Mouse (Mus musculus) intestine, postnatal 0 days (tissue): ENCODE measurements at regions not wholly inside any gene's neighbourhood (a gene's known extent, or its start where the extent isn't known, plus 50 kb on each side); places are given as distances from the start of the nearest gene placed in this dataset.

Source experiments
- ATAC-seq: fragments of 200-750 bp; cut with Nextera tagmentation; 2 replicates; pipeline ENCODE4 v1.8.0; 2017; ENCODE audit warnings: mild to moderate bottlenecking, moderate TSS enrichment, moderate library complexity
- H3K27ac ChIP-seq: fragments of 300-500 bp; sonication (generic); 2 replicates; pipeline ENCODE4 v1.5.1; 2014; ENCODE audit warnings: mild to moderate bottlenecking, low read depth, low read length, moderate library complexity
- H3K27me3 ChIP-seq: fragments of 300-500 bp; sonication (generic); replicated peaks from 2 replicates; pipeline ENCODE4 v1.6.1; 2014; ENCODE audit warnings: low read length, mixed read lengths; ENCODE audit not compliant: control insufficient read depth, insufficient read depth
- H3K36me3 ChIP-seq: fragments of 300-500 bp; sonication (generic); 2 replicates; pipeline ENCODE4 v1.6.1; 2014; ENCODE audit warnings: mild to moderate bottlenecking, moderate library complexity; ENCODE audit not compliant: control insufficient read depth, insufficient read depth
- H3K4me1 ChIP-seq: fragments of 300-500 bp; sonication (generic); replicated peaks from 2 replicates; pipeline ENCODE4 v1.6.1; 2014; ENCODE audit warnings: antibody characterized with exemption, low read length, mixed read lengths; ENCODE audit not compliant: control insufficient read depth, insufficient read depth
- H3K4me2 ChIP-seq: fragments of 300-500 bp; sonication (generic); replicated peaks from 2 replicates; pipeline ENCODE4 v1.6.1; 2014; ENCODE audit warnings: low read depth, mild to moderate bottlenecking, moderate library complexity
- H3K4me3 ChIP-seq: fragments of 300-500 bp; sonication (generic); 2 replicates; pipeline ENCODE4 v1.5.1; 2014; ENCODE audit warnings: low read depth, low read length
- H3K9ac ChIP-seq: fragments of 300-500 bp; sonication (generic); 2 replicates; pipeline ENCODE4 v1.6.1; 2014; ENCODE audit warnings: mild to moderate bottlenecking, low read depth, low read length
- H3K9me3 ChIP-seq: fragments of 300-500 bp; sonication (generic); 2 replicates; pipeline ENCODE4 v1.6.1; 2016; ENCODE audit warnings: mixed run types; ENCODE audit not compliant: control insufficient read depth
- CTCF ChIP-seq: sonication (generic); IDR thresholded peaks from 2 replicates; pipeline ENCODE4 v1.5.1; 2016; ENCODE audit warnings: low read depth, mild to moderate bottlenecking, control low read depth, antibody characterized with exemption, moderate library complexity
- WGBS: fragments of 180-500 bp; shearing (Covaris S2); extraction: QIAGEN DNeasy Blood & Tissue Kit; methylation state at CpG from one replicate; pipeline ENCODE4 v1.1.7; 2014; 5-methylcytosine and 5-hydroxymethylcytosine counted together

- Histone ChIP-seq H3K4me1 (no peaks in the 10 kb centered on the region; the same call in 1 of the 2 replicates), H3K4me3 (no peak overlapping the region), H3K4me2 (no peak overlapping the region), H3K27me3 (no peaks in the 10 kb centered on the region), H3K9me3 (no peaks in the 10 kb centered on the region), H3K36me3 (no peaks in the 10 kb centered on the region), H3K27ac (no peak overlapping the region), H3K9ac (no peak overlapping the region)
- 57% methylated on average over 5 of the region's 5 CpGs for WGBS
- no peak for TF ChIP-seq CTCF
- no peak for ATAC-seq
Measured at GRCm38 (mm10) chr2:73041475-73041874, 55.0 kb upstream of the Gm11084 start.

GRCm38 (mm10) chr2:73040031-73040430 lies 53.5 kb upstream of the Gm11084 start:
- WGBS: 83% methylated on average over 3 of the region's 3 CpGs
- H3K27ac ChIP-seq: no peak overlapping the region
- no peaks in the 10 kb centered on the region for H3K4me1 ChIP-seq
- no peak for TF ChIP-seq CTCF
- H3K9me3 ChIP-seq: no peaks in the 10 kb centered on the region
- no peak for ATAC-seq
- H3K36me3 ChIP-seq: no peaks in the 10 kb centered on the region
- H3K27me3 ChIP-seq: no peaks in the 10 kb centered on the region
- H3K4me3 ChIP-seq: no peak overlapping the region
- H3K4me2 ChIP-seq: no peak overlapping the region
- H3K9ac ChIP-seq: no peak overlapping the region

GRCm38 (mm10) chr2:73039300-73039699 lies 52.8 kb upstream of the Gm11084 start:
- 67% methylated on average over 2 of the region's 2 CpGs for WGBS
- H3K27ac ChIP-seq: no peak overlapping the region
- H3K4me1 ChIP-seq: no peaks in the 10 kb centered on the region
- H3K27me3 ChIP-seq: no peaks in the 10 kb centered on the region
- no peak overlapping the region for H3K4me2 ChIP-seq
- no peak for ATAC-seq
- no peak for TF ChIP-seq CTCF
- H3K9ac ChIP-seq: no peak overlapping the region
- no peak overlapping the region for H3K4me3 ChIP-seq
- H3K9me3 ChIP-seq: no peaks in the 10 kb centered on the region
- no peaks in the 10 kb centered on the region for H3K36me3 ChIP-seq

- WGBS: 17% methylated on average over 16 of the region's 16 CpGs
- H3K27me3 ChIP-seq: no peaks in the 10 kb centered on the region
- no peak overlapping the region for H3K4me3 ChIP-seq
- H3K27ac ChIP-seq: peak overlapping the region; percentile 50
- H3K9ac ChIP-seq: no peak overlapping the region
- no peaks in the 10 kb centered on the region for H3K36me3 ChIP-seq
- peak; percentile 66 for ATAC-seq
- H3K9me3 ChIP-seq: no peaks in the 10 kb centered on the region
- TF ChIP-seq CTCF: no peak
- no peaks in the 10 kb centered on the region for H3K4me1 ChIP-seq
- peak overlapping the region; percentile 51 for H3K4me2 ChIP-seq
Measured at GRCm38 (mm10) chr2:73038290-73038732, 51.8 kb upstream of the Gm11084 start.

- H3K4me1 ChIP-seq: no peaks in the 10 kb centered on the region
- 47% methylated on average over 13 of the region's 13 CpGs for WGBS
- TF ChIP-seq CTCF: no peak
- no peak overlapping the region for H3K4me3 ChIP-seq
- H3K9ac ChIP-seq: no peak overlapping the region
- H3K36me3 ChIP-seq: no peaks in the 10 kb centered on the region
- H3K9me3 ChIP-seq: no peaks in the 10 kb centered on the region
- 0 out of 2 replicates have a peak overlapping the region, but pooled peaks have one; percentile 9 for H3K4me2 ChIP-seq
- peak; percentile 63; the same call in 1 of the 2 replicates for ATAC-seq
- no peak overlapping the region; the same call in 1 of the 2 replicates for H3K27ac ChIP-seq
- no peaks in the 10 kb centered on the region for H3K27me3 ChIP-seq
Measured at GRCm38 (mm10) chr2:73037266-73038046, 50.9 kb upstream of the Gm11084 start.
